Mouse (Mus musculus): ENCODE results near the gene Tmem256.

Gene Tmem256

GRCm38 (mm10) chr11:69886907-69887635 lies 48.8 kb downstream of the Tmem256 start:
- DNase-seq: no peak

Data from thymus, postnatal 36 days (tissue).